Mouse (Mus musculus): ENCODE data around the gene Fdxr.
A peak's percentile ranks its signal among the peaks of the same experiment; 100 is the strongest.

Fdxr gene

GRCm38 (mm10) chr11:115269330-115270066 is 7.4 kb downstream of the Fdxr start:
- no peak for DNase-seq (ENCODE audit: low read depth, low spot score)

DNA sequence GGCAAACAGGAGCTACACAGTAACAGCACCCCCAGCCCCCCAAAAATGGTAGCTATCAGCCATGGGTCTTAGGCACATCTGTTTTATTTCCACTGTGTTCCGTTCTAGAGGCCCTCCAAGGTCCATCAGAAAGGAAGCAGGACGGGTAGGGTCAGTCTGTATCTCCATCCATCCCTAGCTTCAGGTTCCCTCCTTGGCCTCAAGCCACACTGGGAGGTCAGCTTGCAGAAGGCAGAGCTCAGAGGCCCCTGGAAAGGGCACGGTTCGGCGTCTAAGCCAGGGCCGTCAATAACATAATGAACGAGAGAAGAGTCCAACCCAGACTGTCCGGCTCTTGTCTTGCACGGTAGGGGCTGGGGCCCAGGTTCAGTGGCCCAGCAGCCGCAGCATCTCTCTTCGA is 8.9 kb downstream of the Fdxr start:
- DNase-seq (ENCODE audit: low read depth, low spot score): no peak

- DNase-seq (ENCODE audit: low read depth, low spot score): no peak
Measured at GRCm38 (mm10) chr11:115267061-115267883, 9.6 kb downstream of the Fdxr start, which contains the start of gene Grin2c. Grin2c (minus strand) TSS chr11:115267243.

DNA sequence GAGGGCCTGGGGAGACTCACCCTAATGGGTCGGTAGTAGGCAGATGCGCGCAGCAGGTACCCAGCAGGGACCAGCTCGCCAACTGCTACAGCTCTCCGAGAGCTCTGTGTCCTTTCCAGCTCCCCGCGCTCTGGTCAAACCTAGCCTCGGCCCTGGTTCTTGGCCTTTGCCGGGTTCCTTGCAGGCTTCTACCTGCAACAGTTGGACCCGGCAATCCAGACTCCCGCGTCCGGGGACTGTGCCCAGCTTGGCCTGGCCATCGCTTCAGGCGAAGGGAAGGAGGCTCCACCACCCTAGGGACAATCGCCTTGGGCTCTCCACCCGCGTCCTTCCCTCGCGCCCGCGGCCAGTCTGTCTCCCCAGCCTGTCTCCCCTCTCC is 10.5 kb downstream of the Fdxr start:
- no peak for DNase-seq (ENCODE audit: low read depth, low spot score)

DNA sequence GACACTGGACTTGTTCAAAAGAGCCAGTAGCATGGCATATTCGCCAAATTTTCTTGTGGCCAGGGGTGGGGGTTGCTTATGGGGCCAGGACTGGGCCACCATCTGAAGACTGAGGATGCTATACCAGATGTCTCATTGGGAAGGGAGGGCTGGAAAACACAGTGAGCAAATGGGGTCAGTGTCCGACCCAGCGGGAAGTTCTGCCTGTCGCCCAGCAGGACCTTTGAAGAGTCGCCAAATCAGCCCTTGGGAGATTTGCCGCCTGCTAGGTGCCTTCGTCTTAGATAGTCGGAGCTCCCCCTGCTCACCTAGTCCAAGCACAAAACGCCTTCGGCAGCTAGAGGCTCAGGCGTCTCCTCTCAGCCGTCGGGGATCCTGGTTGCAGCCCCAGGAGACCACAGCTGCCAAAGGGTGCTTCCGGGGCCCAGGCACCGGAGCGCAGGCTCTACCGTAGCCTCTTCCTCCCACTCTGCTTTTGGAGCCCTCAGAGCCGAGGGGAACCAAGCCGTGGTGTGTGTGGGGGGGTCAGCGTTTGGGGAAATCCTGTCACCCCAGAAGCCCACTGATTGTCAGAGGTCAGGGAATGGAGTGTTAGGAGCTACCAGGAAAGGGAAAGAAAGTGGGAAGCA is 11.0 kb downstream of the Fdxr start:
- DNase-seq (ENCODE audit: low read depth, low spot score): no peak

GRCm38 (mm10) chr11:115264862-115265668 is 11.8 kb downstream of the Fdxr start:
- DNase-seq (ENCODE audit: low read depth, low spot score): peak; percentile 29

DNA sequence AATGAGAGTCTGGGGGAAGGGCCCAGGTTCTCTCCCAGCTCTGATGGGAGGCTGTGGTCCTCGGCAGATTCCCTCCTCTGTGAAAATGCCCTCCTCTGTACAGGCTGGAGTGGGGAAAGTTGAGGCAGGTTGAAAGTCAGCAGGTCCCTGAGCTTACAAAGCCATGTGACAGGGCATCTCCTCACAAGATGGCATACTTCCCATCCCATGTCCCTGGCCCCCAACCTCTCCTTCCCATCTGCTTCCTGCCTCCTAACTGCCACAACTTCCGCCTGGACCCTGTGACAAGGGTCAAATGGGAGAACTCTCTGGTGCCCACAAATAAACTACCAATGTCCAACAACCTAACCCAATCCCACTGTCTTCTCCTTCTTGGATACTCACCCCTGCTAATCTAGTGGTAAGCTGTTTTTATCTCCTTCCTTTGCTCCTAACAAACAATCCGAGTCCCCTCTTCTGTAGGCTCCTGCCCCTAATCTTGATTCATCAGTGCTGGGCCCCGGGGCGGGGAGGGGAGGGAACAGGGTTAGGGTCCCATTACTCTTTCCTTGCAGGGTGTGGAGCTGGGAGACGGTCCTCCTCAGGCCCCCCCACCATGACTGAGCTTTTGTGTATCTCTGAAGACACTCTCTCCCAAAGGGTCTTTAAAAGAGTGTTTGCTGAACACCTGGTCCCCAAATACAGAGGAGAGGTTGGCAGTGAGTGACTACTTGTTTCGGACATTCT is 12.6 kb downstream of the Fdxr start:
- no peak for DNase-seq (ENCODE audit: low read depth, low spot score)

GRCm38 (mm10) chr11:115262954-115263353 is 13.9 kb downstream of the Fdxr start:
- no peak for DNase-seq (ENCODE audit: low read depth, low spot score)

DNA sequence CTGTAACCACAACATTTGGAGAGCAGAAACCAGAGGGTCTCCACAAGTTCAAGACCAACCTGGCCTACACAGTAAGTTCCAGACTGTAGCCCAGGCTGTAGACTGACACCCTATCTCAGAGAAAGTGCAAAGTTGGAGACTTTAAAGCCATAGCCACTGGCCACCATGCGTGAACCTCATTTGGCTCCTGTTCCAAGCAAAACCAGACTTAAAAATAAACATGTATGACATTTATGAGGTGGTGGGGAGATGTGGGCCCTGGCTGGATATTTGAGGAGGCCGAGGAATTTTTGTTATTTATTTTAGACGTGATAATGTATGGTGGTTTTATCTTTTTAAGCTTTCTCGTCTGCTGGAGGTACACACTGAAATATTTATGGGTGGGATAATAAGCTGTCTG is 17.7 kb downstream of the Fdxr start:
- no peak for DNase-seq (ENCODE audit: low read depth, low spot score)

DNA sequence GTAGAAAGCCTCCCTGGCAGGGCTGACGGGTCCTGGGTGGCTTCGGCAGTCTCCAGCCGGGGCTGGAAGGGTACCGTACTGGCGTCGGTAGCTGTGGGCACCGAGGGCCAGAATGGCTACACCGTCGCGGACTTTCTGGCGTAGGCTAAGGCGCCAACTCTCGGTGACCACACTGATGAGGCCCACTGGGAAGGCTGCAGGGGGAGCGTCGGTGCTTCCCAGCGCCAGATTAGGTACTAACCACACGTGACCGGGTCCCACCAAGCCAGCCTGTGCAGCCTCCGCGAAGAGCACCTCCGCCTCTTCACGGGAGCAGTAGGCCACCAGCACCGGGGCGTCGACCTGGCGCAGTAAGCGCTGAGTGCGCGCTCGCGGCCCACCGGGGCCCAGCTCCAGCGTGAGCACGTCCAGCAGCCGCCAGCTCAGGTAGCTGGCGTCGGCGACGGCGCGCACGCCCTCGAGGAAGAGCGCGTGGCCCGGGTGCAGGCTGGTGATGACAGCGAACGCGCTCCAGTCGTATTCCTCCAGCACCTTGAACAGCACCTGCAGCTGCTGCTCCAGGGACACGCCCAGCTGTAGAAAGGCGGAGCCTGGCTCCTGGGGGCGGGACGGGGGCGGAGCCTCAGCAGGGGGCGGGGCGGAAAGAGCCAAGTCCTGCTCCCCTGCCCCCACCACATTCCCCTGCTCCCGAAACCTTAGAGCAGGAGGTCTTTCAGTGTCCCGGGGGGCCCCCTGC is 18.9 kb downstream of the Fdxr start:
- DNase-seq (ENCODE audit: low read depth, low spot score): no peak

GRCm38 (mm10) chr11:115251258-115251657 is 25.6 kb downstream of the Fdxr start:
- no peak for DNase-seq (ENCODE audit: low read depth, low spot score)

- no peak for DNase-seq (ENCODE audit: low read depth, low spot score)
Measured at GRCm38 (mm10) chr11:115250405-115251090, 26.3 kb downstream of the Fdxr start.

- no peak for DNase-seq (ENCODE audit: low read depth, low spot score)
Measured at GRCm38 (mm10) chr11:115249721-115250404, 27.0 kb downstream of the Fdxr start.

DNA sequence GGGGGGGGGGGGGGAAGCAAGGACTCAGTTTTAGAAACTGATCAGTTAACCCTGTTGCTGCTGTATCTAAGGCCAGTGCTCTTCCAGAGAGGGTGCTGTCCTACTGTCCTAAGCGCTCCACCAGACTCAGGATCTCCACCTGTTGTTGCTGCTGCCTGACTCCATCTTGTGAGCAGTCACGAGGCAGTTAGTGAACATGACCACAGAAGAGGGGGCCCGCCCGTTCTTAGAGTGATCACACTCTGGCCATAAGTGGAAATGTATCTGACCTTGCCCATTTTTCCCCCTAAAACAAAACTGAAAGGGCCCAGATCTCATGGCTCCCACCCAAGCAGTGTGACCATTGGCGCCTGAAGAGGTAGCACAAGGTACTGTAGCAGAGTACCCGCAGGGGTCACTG is 28.9 kb downstream of the Fdxr start:
- peak; percentile 12 for DNase-seq (ENCODE audit: low read depth, low spot score)

GRCm38 (mm10) chr11:115247240-115247639 is 29.6 kb downstream of the Fdxr start:
- no peak for DNase-seq (ENCODE audit: low read depth, low spot score)

- DNase-seq (ENCODE audit: low read depth, low spot score): no peak
Measured at GRCm38 (mm10) chr11:115246386-115246785, 30.5 kb downstream of the Fdxr start.

DNA sequence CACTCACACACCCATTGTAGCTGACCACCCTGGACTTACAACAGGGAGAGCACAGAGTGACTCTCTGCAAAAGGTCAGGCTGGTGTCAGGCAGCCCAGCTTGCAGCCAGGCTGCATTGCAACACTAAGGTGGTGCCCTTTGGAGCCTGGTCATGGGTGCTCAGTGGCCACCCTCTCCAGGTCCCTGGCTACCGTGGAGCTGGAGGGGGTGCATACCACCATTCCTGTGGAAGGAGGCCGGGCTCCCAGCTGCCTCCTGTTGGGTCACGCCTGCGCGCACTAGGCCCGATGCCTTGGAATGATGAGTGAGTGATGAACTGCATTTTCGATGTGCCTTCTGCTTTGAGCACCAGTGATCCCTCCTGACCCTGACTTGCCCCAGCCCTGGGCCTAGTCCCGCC is 32.0 kb downstream of the Fdxr start:
- no peak for DNase-seq (ENCODE audit: low read depth, low spot score)

DNA sequence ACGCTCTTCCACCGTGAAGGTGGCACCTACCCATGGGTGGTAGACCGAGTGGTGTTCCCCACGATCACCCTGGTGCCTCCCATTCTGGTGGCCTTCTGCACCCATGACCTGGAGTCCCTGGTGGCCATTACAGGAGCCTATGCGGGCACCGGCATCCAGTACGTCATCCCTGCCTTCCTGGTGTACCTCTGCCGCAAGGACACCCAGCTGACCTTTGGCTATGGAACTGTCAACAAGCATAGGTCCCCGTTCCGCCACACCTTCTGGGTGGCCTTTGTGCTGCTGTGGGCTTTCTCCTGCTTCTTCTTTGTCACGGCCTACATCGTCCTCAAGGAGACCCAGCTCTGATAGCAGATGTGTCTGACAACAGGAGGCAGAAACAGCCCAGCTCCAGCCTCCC is 33.1 kb downstream of the Fdxr start:
- DNase-seq (ENCODE audit: low read depth, low spot score): no peak

- no peak for DNase-seq (ENCODE audit: low read depth, low spot score)
Measured at GRCm38 (mm10) chr11:115242746-115243145, 34.1 kb downstream of the Fdxr start.

Measured in A20 (cell line).